Mouse (Mus musculus): Measurements from ENCODE around the gene Manf. TPM values are rescaled to one million over a fixed set of nuclear protein-coding genes. Genes with fewer than 3 reads are reported as not detected.

The Manf gene
- polyA plus RNA-seq, 1 experiment from 2014 or later: 286 TPM

DNA sequence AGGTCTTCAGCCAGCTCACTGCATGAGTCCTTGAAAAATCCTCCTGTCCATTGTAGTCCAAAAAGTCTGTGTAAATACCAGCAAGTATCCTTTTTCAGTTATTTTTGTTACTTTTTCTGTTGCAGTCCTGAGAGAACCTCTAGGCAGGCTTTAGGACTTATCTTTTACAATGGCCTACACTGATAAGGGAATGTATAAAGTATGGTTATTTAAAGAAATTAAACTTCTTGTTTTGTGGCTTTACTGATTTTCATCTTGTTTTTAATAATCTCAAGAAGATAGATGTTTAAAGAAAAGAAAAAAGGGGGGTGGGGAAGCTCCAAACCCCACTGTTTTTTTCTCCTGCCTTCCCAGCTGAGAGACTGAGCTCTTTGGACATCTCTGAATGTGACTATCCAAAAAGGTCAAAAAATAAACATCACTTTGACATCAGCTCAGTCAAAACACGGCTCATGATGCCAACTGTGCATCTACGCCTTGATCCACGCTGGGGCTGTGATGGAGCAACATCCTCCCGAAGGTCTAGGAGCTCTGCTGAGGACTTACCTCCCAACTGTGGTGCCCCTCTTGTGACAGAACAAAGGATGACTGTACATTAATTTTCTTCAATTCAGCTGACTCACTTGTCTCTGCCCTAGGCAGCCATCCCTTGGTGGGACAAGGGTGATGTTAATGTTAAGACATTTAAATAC, 11.5 kb upstream of the Manf start:
- H3K9ac ChIP-seq (ENCODE audit: low read length): no peak overlapping the region
- H3K4me1 ChIP-seq (replicated peaks; ENCODE audit: control insufficient read depth, insufficient read depth, low read length): no peaks in the 10 kb centered on the region
- H3K27ac ChIP-seq (ENCODE audit: low read length): no peak overlapping the region
- no peak for ATAC-seq (ENCODE audit: low read depth)
- no peaks in the 10 kb centered on the region for H3K36me3 ChIP-seq (ENCODE audit: control insufficient read depth, insufficient read depth, low read length)
- no peak overlapping the region for H3K4me3 ChIP-seq (ENCODE audit: low read length)
- WGBS: 68% methylated on average over 4 of the region's 4 CpGs
- H3K4me2 ChIP-seq (ENCODE audit: low read depth, low read length): no peak overlapping the region
- no peaks in the 10 kb centered on the region for H3K27me3 ChIP-seq (ENCODE audit: control insufficient read depth, insufficient read depth, low read depth, low read length)
- H3K9me3 ChIP-seq (ENCODE audit: control insufficient read depth, low read length): no peaks in the 10 kb centered on the region

GRCm38 (mm10) chr9:106901596-106901995, 9.8 kb upstream of the Manf start:
- Histone ChIP-seq H3K4me3 (ENCODE audit: low read length) (no peak overlapping the region), H3K27ac (ENCODE audit: low read length) (no peak overlapping the region), H3K4me2 (ENCODE audit: low read depth, low read length) (no peak overlapping the region), H3K9me3 (ENCODE audit: control insufficient read depth, low read length) (no peaks in the 10 kb centered on the region), H3K4me1 (replicated peaks; ENCODE audit: control insufficient read depth, insufficient read depth, low read length) (no peaks in the 10 kb centered on the region), H3K9ac (ENCODE audit: low read length) (no peak overlapping the region), H3K27me3 (ENCODE audit: control insufficient read depth, insufficient read depth, low read depth, low read length) (no peaks in the 10 kb centered on the region), H3K36me3 (ENCODE audit: control insufficient read depth, insufficient read depth, low read length) (no peaks in the 10 kb centered on the region)
- ATAC-seq (ENCODE audit: low read depth): no peak
- 84% methylated on average over 7 of the region's 7 CpGs for WGBS

DNA sequence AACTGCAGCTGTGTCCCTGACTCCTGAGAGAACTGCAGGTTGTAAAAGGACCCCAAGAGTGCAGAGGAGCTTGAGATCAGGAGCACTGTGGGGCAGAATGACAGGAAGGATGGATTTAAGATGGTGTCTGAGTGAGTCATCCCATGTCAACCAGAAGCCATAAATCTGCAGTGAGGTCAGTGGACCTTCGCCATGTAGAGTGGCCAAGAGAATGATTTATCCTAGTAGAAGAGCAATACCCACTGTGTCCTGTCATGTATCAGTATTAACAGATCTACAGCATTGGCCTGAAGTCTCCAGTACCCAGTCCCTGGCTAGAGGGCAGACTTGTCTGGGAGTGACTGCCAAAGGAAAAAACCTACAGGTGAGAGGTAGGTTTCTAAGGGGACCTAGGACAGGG, 7.1 kb upstream of the Manf start:
- H3K36me3 ChIP-seq (ENCODE audit: control insufficient read depth, insufficient read depth, low read length): no peaks in the 10 kb centered on the region
- H3K4me1 ChIP-seq (replicated peaks; ENCODE audit: control insufficient read depth, insufficient read depth, low read length): no peaks in the 10 kb centered on the region
- H3K9ac ChIP-seq (ENCODE audit: low read length): no peak overlapping the region
- no peaks in the 10 kb centered on the region for H3K27me3 ChIP-seq (ENCODE audit: control insufficient read depth, insufficient read depth, low read depth, low read length)
- no peaks in the 10 kb centered on the region for H3K9me3 ChIP-seq (ENCODE audit: control insufficient read depth, low read length)
- ATAC-seq (ENCODE audit: low read depth): no peak
- no peak overlapping the region for H3K4me3 ChIP-seq (ENCODE audit: low read length)
- H3K4me2 ChIP-seq (ENCODE audit: low read depth, low read length): no peak overlapping the region
- no peak overlapping the region for H3K27ac ChIP-seq (ENCODE audit: low read length)
- WGBS: 66% methylated on average over 1 of the region's 1 CpGs

- no peaks in the 10 kb centered on the region for H3K27me3 ChIP-seq (ENCODE audit: control insufficient read depth, insufficient read depth, low read depth, low read length)
- H3K36me3 ChIP-seq (ENCODE audit: control insufficient read depth, insufficient read depth, low read length): peaks cover 21% of the 10 kb centered on the region
- H3K4me3 ChIP-seq (ENCODE audit: low read length): no peak overlapping the region
- WGBS: 52% methylated on average over 3 of the region's 3 CpGs
- no peak overlapping the region for H3K27ac ChIP-seq (ENCODE audit: low read length)
- no peaks in the 10 kb centered on the region for H3K9me3 ChIP-seq (ENCODE audit: control insufficient read depth, low read length)
- peaks cover 25% of the 10 kb centered on the region for H3K4me1 ChIP-seq (replicated peaks; ENCODE audit: control insufficient read depth, insufficient read depth, low read length)
- no peak for ATAC-seq (ENCODE audit: low read depth)
- 0 out of 2 replicates have a peak overlapping the region, but pooled peaks have one; percentile 3 for H3K4me2 ChIP-seq (ENCODE audit: low read depth, low read length)
- H3K9ac ChIP-seq (ENCODE audit: low read length): 0 out of 2 replicates have a peak overlapping the region, but pooled peaks have one; percentile 14
These were observed 1.5 kb upstream of the Manf start for GRCm38 (mm10) chr9:106893327-106893726.

- WGBS: 0% methylated on average over 9 of the region's 9 CpGs
- H3K9me3 ChIP-seq (ENCODE audit: control insufficient read depth, low read length): no peaks in the 10 kb centered on the region
- H3K4me2 ChIP-seq (ENCODE audit: low read depth, low read length): peak overlapping the region; percentile 90
- peak overlapping the region; percentile 86 for H3K9ac ChIP-seq (ENCODE audit: low read length)
- peak overlapping the region; percentile 97 for H3K27ac ChIP-seq (ENCODE audit: low read length)
- peaks cover 27% of the 10 kb centered on the region for H3K36me3 ChIP-seq (ENCODE audit: control insufficient read depth, insufficient read depth, low read length)
- H3K27me3 ChIP-seq (ENCODE audit: control insufficient read depth, insufficient read depth, low read depth, low read length): no peaks in the 10 kb centered on the region
- H3K4me3 ChIP-seq (ENCODE audit: low read length): peak overlapping the region; percentile 84
- ATAC-seq (ENCODE audit: low read depth): no peak; the same call in 1 of the 2 replicates
- peaks cover 29% of the 10 kb centered on the region for H3K4me1 ChIP-seq (replicated peaks; ENCODE audit: control insufficient read depth, insufficient read depth, low read length)
These were observed 735 bp upstream of the Manf start for GRCm38 (mm10) chr9:106892552-106892875.

- Histone ChIP-seq H3K9ac (ENCODE audit: low read length) (peak overlapping the region; percentile 94), H3K9me3 (ENCODE audit: control insufficient read depth, low read length) (no peaks in the 10 kb centered on the region), H3K4me3 (ENCODE audit: low read length) (peak overlapping the region; percentile 84), H3K4me1 (replicated peaks; ENCODE audit: control insufficient read depth, insufficient read depth, low read length) (peaks cover 29% of the 10 kb centered on the region), H3K36me3 (ENCODE audit: control insufficient read depth, insufficient read depth, low read length) (peaks cover 27% of the 10 kb centered on the region), H3K27me3 (ENCODE audit: control insufficient read depth, insufficient read depth, low read depth, low read length) (no peaks in the 10 kb centered on the region), H3K27ac (ENCODE audit: low read length) (peak overlapping the region; percentile 86), H3K4me2 (ENCODE audit: low read depth, low read length) (peak overlapping the region; percentile 57)
- under 1% methylated on average over 17 of the region's 17 CpGs for WGBS
- no peak for ATAC-seq (ENCODE audit: low read depth)
These were observed 438 bp downstream of the Manf start for GRCm38 (mm10) chr9:106891341-106891741.

- Histone ChIP-seq H3K4me2 (ENCODE audit: low read depth, low read length) (peak overlapping the region; percentile 57), H3K4me1 (replicated peaks; ENCODE audit: control insufficient read depth, insufficient read depth, low read length) (peaks cover 32% of the 10 kb centered on the region), H3K27ac (ENCODE audit: low read length) (no peak overlapping the region), H3K9me3 (ENCODE audit: control insufficient read depth, low read length) (no peaks in the 10 kb centered on the region), H3K36me3 (ENCODE audit: control insufficient read depth, insufficient read depth, low read length) (peaks cover 27% of the 10 kb centered on the region), H3K27me3 (ENCODE audit: control insufficient read depth, insufficient read depth, low read depth, low read length) (no peaks in the 10 kb centered on the region), H3K4me3 (ENCODE audit: low read length) (peak overlapping the region; percentile 84), H3K9ac (ENCODE audit: low read length) (peak overlapping the region; percentile 94)
- 55% methylated on average over 8 of the region's 8 CpGs for WGBS
- ATAC-seq (ENCODE audit: low read depth): no peak
These were observed 1.1 kb downstream of the Manf start for GRCm38 (mm10) chr9:106890496-106891240.

- Histone ChIP-seq H3K9me3 (ENCODE audit: control insufficient read depth, low read length) (no peaks in the 10 kb centered on the region), H3K36me3 (ENCODE audit: control insufficient read depth, insufficient read depth, low read length) (peaks cover 29% of the 10 kb centered on the region), H3K9ac (ENCODE audit: low read length) (no peak overlapping the region), H3K4me1 (replicated peaks; ENCODE audit: control insufficient read depth, insufficient read depth, low read length) (peaks cover 46% of the 10 kb centered on the region), H3K4me3 (ENCODE audit: low read length) (no peak overlapping the region), H3K27ac (ENCODE audit: low read length) (no peak overlapping the region), H3K4me2 (ENCODE audit: low read depth, low read length) (no peak overlapping the region), H3K27me3 (ENCODE audit: control insufficient read depth, insufficient read depth, low read depth, low read length) (no peaks in the 10 kb centered on the region)
- WGBS: 67% methylated on average over 9 of the region's 9 CpGs
- no peak for ATAC-seq (ENCODE audit: low read depth)
These were observed 2.5 kb downstream of the Manf start for GRCm38 (mm10) chr9:106889321-106889720.

- H3K36me3 ChIP-seq (ENCODE audit: control insufficient read depth, insufficient read depth, low read length): peaks cover 29% of the 10 kb centered on the region
- H3K9me3 ChIP-seq (ENCODE audit: control insufficient read depth, low read length): no peaks in the 10 kb centered on the region
- H3K27me3 ChIP-seq (ENCODE audit: control insufficient read depth, insufficient read depth, low read depth, low read length): no peaks in the 10 kb centered on the region
- no peak for ATAC-seq (ENCODE audit: low read depth)
- H3K4me1 ChIP-seq (replicated peaks; ENCODE audit: control insufficient read depth, insufficient read depth, low read length): peaks cover 52% of the 10 kb centered on the region
- WGBS: 89% methylated on average over 3 of the region's 3 CpGs
- H3K9ac ChIP-seq (ENCODE audit: low read length): no peak overlapping the region
- no peak overlapping the region for H3K4me3 ChIP-seq (ENCODE audit: low read length)
- no peak overlapping the region for H3K4me2 ChIP-seq (ENCODE audit: low read depth, low read length)
- no peak overlapping the region for H3K27ac ChIP-seq (ENCODE audit: low read length)
These were observed 3.4 kb downstream of the Manf start for GRCm38 (mm10) chr9:106888346-106888745.
